Mouse (Mus musculus): ENCODE measurements around the gene Pacs1.

DNA sequence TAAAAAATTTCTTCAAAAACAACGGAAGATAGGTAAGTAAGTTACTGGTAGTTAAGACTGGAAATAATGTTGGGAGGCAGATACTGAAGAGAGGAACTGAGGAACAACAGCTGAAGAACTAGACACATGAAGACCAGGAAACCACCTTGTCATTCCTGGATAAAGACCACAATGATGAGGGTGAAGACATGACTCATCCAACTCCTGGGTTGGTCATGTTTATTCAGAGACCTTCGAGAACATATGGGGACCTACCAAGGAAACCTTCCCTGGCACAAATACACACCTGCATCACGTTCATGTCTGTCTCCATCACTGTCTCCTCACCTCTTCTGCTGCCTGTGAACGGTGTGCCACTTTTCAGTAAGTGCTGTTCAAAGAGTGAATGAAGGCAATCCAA, 48.8 kb downstream of the Pacs1 start:
- no peak for TF ChIP-seq CTCF (IDR thresholded peaks at IDR 0.05)
- TF ChIP-seq EP300 (IDR thresholded peaks at IDR 0.05) = no peak

All from lung, postnatal 0 days (tissue).